Mouse (Mus musculus) adrenal gland, adult 8-10 months (tissue): Measurements from ENCODE around the gene Irf2bp1. TPM values are rescaled to one million over a fixed set of nuclear protein-coding genes. Genes with fewer than 3 reads are reported as not detected.

Experiments
- DNase-seq: peaks from one replicate; pipeline ENCODE4 v3.0.0; 2022
- total RNA-seq, 4 experiments: library from RNA; stranded (reverse); gene quantifications; 2 replicates each; pipeline ENCODE4 v1.2.4; 2022

Gene Irf2bp1
- total RNA-seq, 4 experiments from 2014 or later: 49.0 to 52.8 (median 50.9) TPM

GRCm38 (mm10) chr7:19001066-19001806, 2.6 kb upstream of the Irf2bp1 start:
- DNase-seq: peak; percentile 61

DNA sequence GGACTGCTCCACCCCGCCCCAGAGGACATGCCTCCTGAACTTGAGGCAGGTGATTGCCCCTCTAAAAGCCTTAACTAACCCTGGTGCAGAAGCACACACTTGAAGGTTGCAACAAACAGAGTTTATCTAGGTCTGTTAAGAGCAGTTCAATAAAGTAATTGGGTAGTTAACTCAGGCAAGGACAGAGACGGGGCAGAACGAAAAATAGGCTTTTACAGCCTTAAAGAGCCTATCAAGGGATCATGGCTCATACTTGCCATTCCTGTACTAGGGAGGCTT, 2.1 kb upstream of the Irf2bp1 start:
- DNase-seq: no peak

- no peak for DNase-seq
Measured at GRCm38 (mm10) chr7:19002115-19002514, 1.7 kb upstream of the Irf2bp1 start.

- peak; percentile 74 for DNase-seq
Measured at GRCm38 (mm10) chr7:19002848-19003498, 871 bp upstream of the Irf2bp1 start.

DNA sequence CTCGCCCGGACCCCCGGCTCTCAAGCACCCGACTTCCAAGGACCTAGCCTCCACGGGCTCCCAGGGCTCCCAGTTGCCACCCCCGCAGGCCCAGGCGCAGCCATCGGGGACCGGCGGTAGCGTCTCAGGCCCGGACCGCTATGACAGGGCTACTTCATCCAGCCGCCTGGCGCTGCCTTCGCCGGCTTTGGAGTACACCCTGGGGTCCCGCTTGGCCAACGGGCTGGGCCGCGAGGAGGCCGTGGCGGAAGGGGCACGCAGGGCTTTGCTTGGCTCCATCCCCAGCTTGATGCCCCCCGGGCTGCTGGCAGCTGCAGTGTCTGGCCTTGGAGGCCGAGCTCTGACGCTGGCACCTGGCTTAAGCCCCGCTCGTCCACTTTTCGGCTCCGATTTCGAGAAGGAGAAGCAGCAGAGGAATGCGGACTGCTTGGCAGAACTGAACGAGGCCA, 811 bp downstream of the Irf2bp1 start:
- peak; percentile 45 for DNase-seq

DNA sequence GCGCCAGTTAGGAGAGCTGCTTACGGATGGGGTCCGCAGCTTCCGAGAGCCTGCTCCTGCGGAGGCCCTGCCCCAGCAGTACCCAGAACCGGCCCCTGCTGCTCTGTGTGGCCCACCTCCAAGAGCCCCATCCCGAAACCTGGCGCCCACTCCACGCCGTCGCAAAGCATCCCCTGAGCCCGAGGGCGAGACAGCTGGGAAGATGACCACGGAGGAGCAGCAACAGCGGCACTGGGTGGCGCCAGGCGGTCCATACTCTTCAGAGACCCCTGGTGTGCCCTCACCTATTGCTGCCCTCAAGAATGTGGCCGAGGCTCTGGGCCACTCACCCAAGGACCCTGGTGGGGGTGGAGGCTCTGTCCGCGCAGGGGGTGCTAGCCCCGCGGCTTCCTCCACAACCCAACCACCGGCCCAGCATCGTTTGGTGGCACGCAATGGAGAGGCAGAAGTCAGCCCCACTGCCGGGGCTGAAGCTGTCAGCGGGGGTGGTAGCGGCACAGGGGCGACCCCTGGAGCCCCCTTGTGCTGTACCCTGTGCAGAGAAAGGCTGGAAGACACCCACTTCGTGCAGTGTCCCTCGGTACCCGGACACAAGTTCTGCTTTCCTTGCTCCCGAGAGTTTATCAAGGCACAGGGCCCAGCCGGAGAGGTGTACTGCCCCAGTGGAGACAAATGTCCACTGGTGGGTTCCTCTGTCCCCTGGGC, 1.7 kb downstream of the Irf2bp1 start:
- DNase-seq: no peak

DNA sequence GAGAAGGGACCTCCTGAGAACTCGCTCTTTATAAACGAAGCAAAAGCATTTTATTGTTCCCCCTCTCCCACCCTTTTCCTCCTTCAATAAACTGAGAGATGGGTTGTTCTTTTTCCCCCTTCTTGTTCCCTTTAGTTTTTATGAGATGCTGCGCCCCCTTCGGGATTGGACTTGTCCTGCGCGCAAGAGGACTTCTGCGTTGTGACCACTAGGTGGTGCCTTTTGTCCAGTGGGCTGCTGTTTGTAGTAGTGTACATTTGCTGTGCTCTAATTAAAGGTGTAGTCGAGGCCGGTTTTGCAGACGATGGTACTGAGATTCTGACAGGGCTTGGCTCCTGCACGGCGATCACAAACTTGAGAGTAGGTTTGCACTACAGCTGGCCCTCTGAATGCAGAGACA, 2.6 kb downstream of the Irf2bp1 start:
- DNase-seq: peak; percentile 72

DNA sequence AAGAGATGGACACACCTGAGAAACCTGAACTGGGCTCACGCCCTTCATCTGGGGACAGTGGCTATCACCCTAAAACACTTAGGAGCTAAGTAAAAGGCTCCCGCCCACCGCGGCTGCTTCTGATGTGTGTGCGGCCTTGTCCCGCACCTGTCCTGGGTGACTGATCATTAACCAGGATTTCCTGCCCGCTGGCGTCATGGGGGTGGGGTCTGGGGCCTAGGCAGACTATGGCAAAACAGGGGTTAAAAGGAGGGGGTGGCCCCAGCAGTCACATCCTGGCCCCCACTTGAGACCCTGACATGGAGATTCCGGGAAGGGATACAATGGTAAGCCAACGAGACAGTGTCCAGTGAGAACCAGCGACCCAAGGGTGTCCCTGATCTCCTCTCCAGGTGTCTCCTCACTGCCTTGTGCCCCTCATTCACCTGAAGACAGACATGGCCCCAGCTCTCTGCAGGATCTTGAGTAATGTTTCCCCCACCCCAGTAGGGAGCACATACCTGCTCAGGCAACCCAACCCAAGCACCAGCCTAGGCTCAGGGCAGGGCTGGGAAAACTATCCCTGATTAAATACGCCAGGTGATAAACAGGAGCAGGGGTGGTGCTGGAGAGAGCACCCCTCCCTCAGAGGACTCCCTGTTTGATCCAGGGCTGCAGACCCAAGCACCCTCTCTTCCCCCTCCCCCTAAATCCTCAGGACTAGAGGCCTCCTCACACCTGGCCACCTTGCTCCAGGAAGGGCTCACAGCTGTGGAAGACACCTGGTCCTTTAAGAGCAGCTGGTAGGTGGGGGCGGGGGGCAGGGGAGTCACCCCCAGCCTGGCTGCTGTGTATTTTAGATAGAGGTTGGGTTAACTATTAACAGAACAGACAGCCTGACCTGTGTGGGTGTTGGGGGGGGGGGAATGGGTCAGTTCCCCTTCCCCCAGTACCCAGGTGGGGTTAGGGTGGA, 3.5 kb downstream of the Irf2bp1 start:
- no peak for DNase-seq

DNA sequence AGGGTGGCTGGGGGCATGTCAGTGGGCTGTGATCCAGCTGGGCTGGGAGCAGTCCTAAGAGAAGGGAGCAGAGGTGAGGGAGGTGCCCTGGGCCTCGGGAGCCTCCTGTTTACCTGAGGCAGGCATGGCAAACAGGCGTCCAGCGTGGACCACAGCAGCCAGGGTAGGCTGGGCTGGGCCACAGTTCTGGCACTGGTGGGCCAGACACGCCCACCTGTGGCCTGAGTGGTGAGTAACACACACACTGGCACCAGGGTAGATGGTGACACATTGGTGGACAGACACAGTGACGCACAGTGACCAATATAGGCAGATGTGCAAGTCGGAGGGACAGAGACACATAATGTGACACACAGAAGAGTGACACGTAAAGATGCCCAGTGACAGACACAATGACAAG, 6.7 kb downstream of the Irf2bp1 start:
- no peak for DNase-seq

DNA sequence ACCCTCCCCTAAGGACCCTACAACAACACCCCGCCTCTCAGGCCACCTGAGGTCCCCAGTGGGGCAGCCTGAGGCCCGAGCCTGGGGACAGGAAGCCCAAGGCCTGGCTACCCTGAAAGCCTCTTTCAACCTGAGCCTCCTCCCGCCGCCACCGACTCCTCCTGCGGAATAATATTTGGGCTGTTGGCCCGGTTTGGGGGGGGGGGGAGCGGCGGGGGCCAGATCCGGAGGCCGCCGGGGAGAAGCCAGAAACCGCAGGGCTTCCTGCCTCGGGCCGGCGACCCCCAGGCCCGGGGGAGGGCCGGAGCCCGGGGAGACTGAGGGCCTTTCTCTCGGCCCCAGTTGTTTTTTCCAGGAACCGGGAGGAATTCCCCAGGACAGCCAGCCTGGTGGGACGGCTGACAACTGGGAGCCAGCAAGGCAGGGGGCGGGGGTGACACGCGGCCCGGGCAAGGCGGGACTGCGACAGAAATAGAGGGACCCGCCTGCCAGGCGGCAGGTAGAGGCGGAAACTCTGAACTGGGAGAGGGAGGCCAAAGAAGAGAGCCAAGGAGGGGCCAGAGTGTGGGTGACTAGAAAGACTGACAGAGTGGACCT, 8.3 kb downstream of the Irf2bp1 start:
- DNase-seq: no peak

DNA sequence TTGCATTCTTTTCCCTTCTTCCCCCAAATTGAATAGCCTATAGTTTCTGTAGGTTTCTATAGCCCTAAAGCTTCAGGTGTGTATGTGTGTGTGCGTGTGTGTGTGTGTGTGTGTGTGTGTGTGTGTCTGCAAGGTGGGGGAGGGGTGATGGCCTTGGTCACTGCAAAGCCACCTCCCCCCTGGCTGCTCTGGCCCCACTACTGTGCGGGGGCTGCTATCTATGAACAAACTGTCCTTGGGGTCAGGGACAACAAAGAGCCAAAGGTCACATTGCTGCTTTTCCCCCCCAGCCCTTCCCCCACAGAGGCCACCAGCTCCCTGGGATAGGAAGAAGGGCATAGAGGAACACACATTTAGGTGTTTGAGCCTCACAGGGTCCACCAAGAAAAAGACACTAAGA, 9.0 kb downstream of the Irf2bp1 start:
- no peak for DNase-seq

DNA sequence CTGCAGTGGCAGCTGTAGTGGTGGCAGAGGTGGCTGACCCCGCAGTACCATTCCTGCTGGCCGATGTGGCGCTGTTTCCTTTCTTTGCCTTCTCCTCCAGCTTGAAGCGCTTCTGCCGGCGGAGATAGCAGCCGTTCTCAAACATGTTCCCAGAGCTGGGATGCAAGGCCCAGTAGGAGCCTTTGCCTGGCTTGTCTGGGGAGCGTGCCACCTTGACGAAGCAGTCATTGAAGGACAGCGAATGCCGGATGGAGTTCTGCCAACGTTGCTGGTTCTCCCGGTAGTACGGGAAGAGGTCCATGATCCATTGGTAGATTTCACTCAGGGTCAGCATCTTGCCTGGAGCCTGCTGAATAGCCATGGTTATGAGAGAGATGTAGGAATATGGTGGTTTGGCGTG, 10.6 kb downstream of the Irf2bp1 start:
- DNase-seq: no peak

DNA sequence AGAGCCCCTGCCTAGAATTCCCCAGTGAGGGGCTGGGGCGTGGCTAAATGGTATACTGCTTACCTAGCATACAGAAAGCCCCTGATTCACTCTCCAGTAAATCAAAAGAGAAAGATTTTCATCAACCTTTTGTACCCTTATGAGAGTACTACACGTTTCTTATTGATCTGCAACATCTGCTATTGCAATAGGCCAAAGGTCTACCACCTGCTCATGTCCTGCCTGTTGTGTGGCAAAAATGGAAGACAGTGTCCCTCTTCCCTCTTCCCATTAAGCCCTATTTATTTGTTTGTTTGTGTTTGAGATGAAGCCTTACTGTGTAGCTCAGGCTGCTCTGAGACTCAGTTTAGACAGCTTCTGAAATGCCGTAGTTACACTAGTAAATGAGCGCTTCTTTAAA, 12.2 kb downstream of the Irf2bp1 start:
- no peak for DNase-seq

DNA sequence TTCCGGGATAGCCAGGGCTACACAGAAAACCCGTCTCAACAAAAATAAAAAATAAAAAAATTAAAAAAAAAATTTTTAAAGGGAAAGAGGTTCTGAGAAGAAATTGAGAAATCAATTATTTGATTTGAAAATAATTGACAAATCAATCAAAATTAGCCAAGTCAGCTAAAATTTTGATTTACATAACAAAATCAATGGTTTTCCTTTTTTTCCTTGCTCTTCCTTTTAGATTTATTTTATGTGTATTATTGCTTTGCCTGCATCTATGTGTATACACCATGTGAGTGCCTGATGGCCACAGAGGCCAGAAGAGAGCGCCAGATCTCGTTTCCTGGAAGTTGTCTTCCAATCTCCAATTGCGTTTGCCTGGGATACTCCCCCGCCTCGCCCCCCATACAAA, 14.1 kb downstream of the Irf2bp1 start:
- DNase-seq: no peak

DNA sequence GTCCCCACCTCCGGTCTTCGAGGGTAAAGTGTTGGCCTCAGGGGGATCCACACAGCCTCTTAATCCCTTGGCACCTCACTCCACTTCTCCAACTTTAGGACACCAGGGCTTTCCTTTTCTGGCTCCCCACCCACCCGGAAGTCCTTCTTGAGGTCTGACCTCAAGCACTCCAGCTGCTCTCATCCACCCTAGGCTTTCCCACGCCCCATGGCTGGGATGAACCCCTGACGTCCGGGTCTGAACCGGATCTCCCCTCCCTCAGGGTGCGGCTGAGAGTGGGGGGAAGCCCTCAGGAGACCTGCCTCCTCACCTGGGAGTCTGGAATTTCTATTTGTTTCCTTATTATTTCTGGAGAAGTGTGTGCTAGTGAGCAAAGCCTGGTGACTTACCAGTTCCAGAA, 17.2 kb downstream of the Irf2bp1 start:
- no peak for DNase-seq

DNA sequence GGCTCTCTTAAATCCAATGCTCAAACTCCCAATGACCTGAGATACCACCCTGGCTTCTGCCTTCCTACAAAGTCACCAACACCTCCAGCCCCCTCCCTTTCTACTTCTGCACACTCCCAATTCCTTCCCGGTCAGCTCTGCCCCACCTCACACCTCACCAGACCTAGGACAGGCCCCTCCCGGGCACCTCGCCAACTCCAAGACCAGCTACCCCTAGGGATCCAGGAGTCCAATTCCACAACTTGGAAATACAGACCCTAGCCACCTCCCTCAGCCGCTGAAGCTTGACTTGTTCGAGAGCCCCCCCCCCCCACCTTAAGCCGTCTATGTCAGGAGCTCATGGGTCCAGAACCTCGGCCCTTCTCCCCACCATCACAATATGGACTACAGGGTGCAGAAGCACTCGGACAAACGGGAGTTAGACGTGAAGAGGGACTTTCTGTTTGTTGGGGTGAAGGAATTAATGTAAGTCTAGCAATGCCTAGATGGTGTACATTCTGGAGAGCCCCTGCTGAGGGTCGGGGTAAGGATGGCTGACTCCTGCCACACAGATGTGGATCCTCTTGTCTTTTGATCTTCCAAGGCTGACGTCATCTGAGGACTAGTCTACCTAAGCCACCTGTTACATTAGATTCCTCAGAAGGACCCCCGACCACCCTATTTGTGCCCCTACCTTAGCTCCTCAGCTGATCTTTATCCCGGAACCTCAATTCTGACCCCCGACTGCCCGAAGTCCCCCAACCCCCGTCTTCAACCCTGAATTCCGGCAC, 18.5 kb downstream of the Irf2bp1 start:
- DNase-seq: no peak

- peak; percentile 52 for DNase-seq
Measured at GRCm38 (mm10) chr7:19023357-19023814, 19.5 kb downstream of the Irf2bp1 start, which contains the start of gene Foxa3. Foxa3 (minus strand) TSS chr7:19023538.

- peak; percentile 93 for DNase-seq
Measured at GRCm38 (mm10) chr7:19024096-19024506, 20.3 kb downstream of the Irf2bp1 start, which contains the start of gene Sympk. Sympk (plus strand) TSS chr7:19024377.

DNA sequence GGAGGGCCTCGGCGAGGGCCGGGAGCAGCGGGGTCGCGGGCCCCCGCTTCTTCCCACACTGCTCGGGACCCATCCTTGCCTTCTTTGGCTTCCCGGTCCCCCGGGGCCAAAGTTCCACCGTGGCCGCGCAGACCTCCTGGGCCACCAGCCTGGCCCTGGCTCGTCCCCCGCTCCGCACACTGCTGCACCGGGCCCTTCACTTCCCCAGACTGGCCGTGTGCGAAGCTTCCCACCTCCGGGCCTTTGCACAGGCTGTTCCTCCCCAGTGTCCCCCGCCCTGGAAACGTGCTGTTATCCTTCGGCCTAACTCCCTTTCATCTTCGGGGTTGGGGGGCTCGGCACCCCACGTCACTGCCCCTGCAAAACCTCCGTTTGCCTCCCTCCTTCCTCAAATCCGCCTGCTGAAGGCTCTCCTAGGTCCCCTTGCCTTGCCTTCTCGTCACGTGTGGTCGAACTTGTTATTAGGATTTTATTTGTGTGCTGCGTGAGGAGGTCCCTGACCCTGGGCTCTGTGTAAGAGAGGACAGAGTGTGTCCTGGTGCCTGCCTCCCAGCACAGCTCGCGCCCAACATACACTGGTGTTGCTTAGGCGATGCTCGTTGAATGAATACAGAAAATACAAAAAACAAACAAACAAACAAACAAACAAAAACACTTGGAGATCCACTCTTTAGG, 20.9 kb downstream of the Irf2bp1 start:
- peak; percentile 41 for DNase-seq

- no peak for DNase-seq
Measured at GRCm38 (mm10) chr7:19028067-19028466, 24.2 kb downstream of the Irf2bp1 start.
